ENCODE assay signal across 1 mouse cellular context in genomic region chr7:67632380-67632779, GRCm38 (mm10).
A peak's percentile ranks its signal among the peaks of the same experiment; 100 is the strongest.
TF ChIP-seq lines count a peak whose summit lies in the region.

No protein-coding gene starts in this region.

TF ChIP-seq in MEL, 35 proteins besides CTCF, POLR2A, EP300 and RAD21:
- no peak for TF ChIP-seq NELFE (IDR thresholded peaks at IDR 0.05; ENCODE audit: low read depth, low read length)
- 0 out of 2 replicates have a peak, but pooled peaks have one; percentile 10 for TF ChIP-seq ZC3H11A (IDR thresholded peaks at IDR 0.05; ENCODE audit: low read depth, low read length)
- peak; percentile 39 for TF ChIP-seq SMC3 (IDR thresholded peaks at IDR 0.05; ENCODE audit: low read depth, low read length)
TF ChIP-seq in MEL: peak in this region for 2.
